In the genomic region with DNA sequence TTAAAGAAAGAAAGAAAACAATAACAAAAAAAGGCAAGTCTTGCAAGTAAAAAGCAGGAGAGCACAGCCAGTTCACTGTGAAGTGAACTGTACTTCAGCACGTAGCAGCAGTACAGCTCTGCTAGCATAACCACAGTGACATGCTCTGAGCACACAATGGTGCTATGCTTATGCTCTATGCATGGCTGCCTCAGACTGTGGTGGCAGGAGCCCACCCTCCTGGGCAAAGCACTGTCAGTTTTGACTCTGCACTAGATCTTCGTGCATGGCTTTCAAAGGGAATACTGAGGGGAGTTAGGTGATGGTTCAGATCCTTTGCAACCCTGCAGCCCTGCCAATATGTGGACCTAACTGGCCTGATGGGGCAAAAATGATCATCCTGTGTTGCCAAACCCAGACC, we compare ENCODE assay signal across 7 mouse cellular contexts. TPM values are rescaled to one million over a fixed set of nuclear protein-coding genes. Genes with fewer than 3 reads are reported as not detected.
A peak's percentile ranks its signal among the peaks of the same experiment; 100 is the strongest.
DNase-seq lines count a peak whose midpoint lies in the region; ATAC-seq and TF ChIP-seq lines count a peak whose summit lies in the region.
"Not testable (repeated sequence)": the region's sequence is repeated elsewhere in the genome, so short reads cannot be mapped to it uniquely, and the experiment has no call there.

No protein-coding gene starts in this region.

- H3K4me1 ChIP-seq in embryonic facial prominence, embryonic 11.5 days (ENCODE audit: control insufficient read depth, insufficient read depth, low read length); forebrain, embryonic 11.5 days (replicated peaks; ENCODE audit: control insufficient read depth, insufficient read depth, low read length); heart, postnatal 0 days (ENCODE audit: control insufficient read depth, insufficient read depth); hindbrain, embryonic 15.5 days (replicated peaks); midbrain, embryonic 11.5 days (ENCODE audit: control insufficient read depth, insufficient read depth, low read length); neural tube, embryonic 11.5 days (ENCODE audit: control insufficient read depth, insufficient read depth, low read length); stomach, embryonic 14.5 days (ENCODE audit: control insufficient read depth, insufficient read depth, low read length): not testable (repeated sequence)

- 0 out of 2 replicates have a peak, but pooled peaks have one; percentile 70 for ATAC-seq in embryonic facial prominence, embryonic 11.5 days (replicated peaks; ENCODE audit: insufficient number of reproducible peaks, low FRiP score, low TSS enrichment, low read depth)
- peak; percentile 51; the same call in 1 of the 2 replicates for ATAC-seq in forebrain, embryonic 11.5 days (replicated peaks; ENCODE audit: low FRiP score)
- peak; percentile 36; the same call in 1 of the 2 replicates for ATAC-seq in heart, postnatal 0 days (ENCODE audit: insufficient read depth, low read depth)
- 0 out of 2 replicates have a peak, but pooled peaks have one; percentile 69 for ATAC-seq in hindbrain, embryonic 15.5 days (ENCODE audit: low FRiP score, low read depth)
- peak; percentile 73; the same call in 1 of the 2 replicates for ATAC-seq in midbrain, embryonic 11.5 days (ENCODE audit: low FRiP score)
- ATAC-seq in neural tube, embryonic 11.5 days (ENCODE audit: insufficient read depth, low FRiP score, low TSS enrichment) = peak; percentile 61; the same call in 1 of the 2 replicates
- peak; percentile 61; the same call in 1 of the 2 replicates for ATAC-seq in stomach, embryonic 14.5 days (ENCODE audit: insufficient number of reproducible peaks, insufficient read depth, low FRiP score, low read depth)

- not testable (repeated sequence) for TF ChIP-seq EP300 in heart, postnatal 0 days (IDR thresholded peaks at IDR 0.05; ENCODE audit: low read depth)

- not testable (repeated sequence) for H3K4me3 ChIP-seq in embryonic facial prominence, embryonic 11.5 days (ENCODE audit: low read depth, low read length); forebrain, embryonic 11.5 days (ENCODE audit: low read depth, low read length); heart, postnatal 0 days (ENCODE audit: low read depth, low read length); hindbrain, embryonic 15.5 days; midbrain, embryonic 11.5 days (ENCODE audit: low read depth, low read length); neural tube, embryonic 11.5 days (ENCODE audit: low read depth, low read length); stomach, embryonic 14.5 days (ENCODE audit: low read depth, low read length)

- H3K9me3 ChIP-seq in embryonic facial prominence, embryonic 11.5 days (replicated peaks; ENCODE audit: control insufficient read depth, low read length); forebrain, embryonic 11.5 days (ENCODE audit: control insufficient read depth, low read length); heart, postnatal 0 days (replicated peaks; ENCODE audit: control insufficient read depth, low read length); hindbrain, embryonic 15.5 days; midbrain, embryonic 11.5 days (ENCODE audit: control insufficient read depth, low read length); neural tube, embryonic 11.5 days (ENCODE audit: control insufficient read depth, low read length); stomach, embryonic 14.5 days (ENCODE audit: control insufficient read depth, low read depth, low read length): not testable (repeated sequence)

- not testable (repeated sequence) for DNase-seq in embryonic facial prominence, embryonic 11.5 days (ENCODE audit: low spot score); forebrain, embryonic 11.5 days (ENCODE audit: low spot score); heart, postnatal 0 days (ENCODE audit: low spot score); midbrain, embryonic 11.5 days (ENCODE audit: low spot score, missing footprints); neural tube, embryonic 11.5 days (ENCODE audit: low spot score)

- H3K9ac ChIP-seq in embryonic facial prominence, embryonic 11.5 days (replicated peaks; ENCODE audit: low read length); forebrain, embryonic 11.5 days (ENCODE audit: low read length); heart, postnatal 0 days (replicated peaks; ENCODE audit: low read depth, low read length); hindbrain, embryonic 15.5 days; midbrain, embryonic 11.5 days (ENCODE audit: low read length); neural tube, embryonic 11.5 days (ENCODE audit: low read length); stomach, embryonic 14.5 days (replicated peaks; ENCODE audit: low read depth, low read length): not testable (repeated sequence)

- not testable (repeated sequence) for TF ChIP-seq CTCF in heart, postnatal 0 days (IDR thresholded peaks at IDR 0.05; ENCODE audit: low read depth)

- H3K36me3 ChIP-seq in embryonic facial prominence, embryonic 11.5 days (replicated peaks; ENCODE audit: control insufficient read depth, insufficient read depth, low read depth, low read length); forebrain, embryonic 11.5 days (ENCODE audit: control insufficient read depth, insufficient read depth, low read length); heart, postnatal 0 days (replicated peaks; ENCODE audit: control insufficient read depth, insufficient read depth, low read length); hindbrain, embryonic 15.5 days; midbrain, embryonic 11.5 days (ENCODE audit: control insufficient read depth, insufficient read depth, low read length); neural tube, embryonic 11.5 days (ENCODE audit: control insufficient read depth, insufficient read depth, low read length); stomach, embryonic 14.5 days (ENCODE audit: control insufficient read depth, insufficient read depth, low read length): not testable (repeated sequence)

- not testable (repeated sequence) for H3K27ac ChIP-seq in embryonic facial prominence, embryonic 11.5 days (replicated peaks; ENCODE audit: low read depth, low read length); forebrain, embryonic 11.5 days (ENCODE audit: low read depth, low read length); heart, postnatal 0 days (ENCODE audit: low read depth); hindbrain, embryonic 15.5 days (replicated peaks); midbrain, embryonic 11.5 days (ENCODE audit: low read depth, low read length); neural tube, embryonic 11.5 days (ENCODE audit: low read depth, low read length); stomach, embryonic 14.5 days (ENCODE audit: low read length)

- not testable (repeated sequence) for H3K27me3 ChIP-seq in embryonic facial prominence, embryonic 11.5 days (ENCODE audit: control insufficient read depth, insufficient read depth, low read length); forebrain, embryonic 11.5 days (ENCODE audit: control insufficient read depth, insufficient read depth, low read length); heart, postnatal 0 days (ENCODE audit: control insufficient read depth, insufficient read depth, low read length); hindbrain, embryonic 15.5 days; midbrain, embryonic 11.5 days (ENCODE audit: control insufficient read depth, insufficient read depth, low read length); neural tube, embryonic 11.5 days (ENCODE audit: control insufficient read depth, insufficient read depth, low read length); stomach, embryonic 14.5 days (ENCODE audit: control insufficient read depth, insufficient read depth, low read length)

- 81% methylated on average over 2 of the region's 2 CpGs for WGBS in embryonic facial prominence, embryonic 11.5 days
- 78% methylated on average over 2 of the region's 2 CpGs for WGBS in forebrain, embryonic 11.5 days
- 70% methylated on average over 2 of the region's 2 CpGs for WGBS in heart, postnatal 0 days
- 77% methylated on average over 2 of the region's 2 CpGs for WGBS in hindbrain, embryonic 15.5 days
- 78% methylated on average over 2 of the region's 2 CpGs for WGBS in midbrain, embryonic 11.5 days
- 85% methylated on average over 2 of the region's 2 CpGs for WGBS in neural tube, embryonic 11.5 days
- WGBS in stomach, embryonic 14.5 days = 82% methylated on average over 2 of the region's 2 CpGs

- not testable (repeated sequence) for H3K4me2 ChIP-seq in embryonic facial prominence, embryonic 11.5 days (ENCODE audit: low read depth, low read length); forebrain, embryonic 11.5 days (ENCODE audit: low read depth, low read length, severe bottlenecking); heart, postnatal 0 days (ENCODE audit: low read depth, low read length); hindbrain, embryonic 15.5 days; midbrain, embryonic 11.5 days; neural tube, embryonic 11.5 days (ENCODE audit: low read depth); stomach, embryonic 14.5 days (replicated peaks; ENCODE audit: low read depth, low read length)

RNA-seq across cellular contexts. Expression of a gene that starts 24.5 kb away (rescaled TPM):
- 8.1 and 8.9 TPM in 2 replicates for polyA plus RNA-seq in embryonic facial prominence, embryonic 11.5 days (2014; fragmentation: Nextera tagmentation; extraction: Ambion mirVana)
- 5.8 and 6.2 TPM in 2 replicates for polyA plus RNA-seq in forebrain, embryonic 11.5 days (2014; fragmentation: Nextera tagmentation; extraction: Ambion mirVana)
- total RNA-seq in heart, postnatal 0 days (2014; rRNA removed; ENCODE audit: low replicate concordance) = 0.85 and 6.6 TPM in 2 replicates
- polyA plus RNA-seq in heart, postnatal 0 days (2015; fragmentation: Nextera tagmentation; extraction: Ambion mirVana) = 3.6 and 3.9 TPM in 2 replicates
- 6.6 and 8.3 TPM in 2 replicates for polyA plus RNA-seq in hindbrain, embryonic 15.5 days (2015; fragmentation: Nextera tagmentation; extraction: Ambion mirVana)
- 7.4 and 9.1 TPM in 2 replicates for polyA plus RNA-seq in midbrain, embryonic 11.5 days (2014; fragmentation: Nextera tagmentation; extraction: Ambion mirVana)
- 6.6 and 6.7 TPM in 2 replicates for polyA plus RNA-seq in neural tube, embryonic 11.5 days (2014; fragmentation: Nextera tagmentation; extraction: Ambion mirVana)
- 7.1 and 7.3 TPM in 2 replicates for polyA plus RNA-seq in stomach, embryonic 14.5 days (2014; fragmentation: Nextera tagmentation; extraction: Ambion mirVana)

RNA-seq across cellular contexts. Expression of a gene that starts 51.0 kb away (rescaled TPM):
- 6.5 and 7.2 TPM in 2 replicates for polyA plus RNA-seq in embryonic facial prominence, embryonic 11.5 days (2014; fragmentation: Nextera tagmentation; extraction: Ambion mirVana)
- 9.5 and 9.7 TPM in 2 replicates for polyA plus RNA-seq in forebrain, embryonic 11.5 days (2014; fragmentation: Nextera tagmentation; extraction: Ambion mirVana)
- total RNA-seq in heart, postnatal 0 days (2014; rRNA removed; ENCODE audit: low replicate concordance) = 0.11 and 0.23 TPM in 2 replicates
- 1.8 TPM in 2 replicates for polyA plus RNA-seq in heart, postnatal 0 days (2015; fragmentation: Nextera tagmentation; extraction: Ambion mirVana)
- 14.2 and 16.7 TPM in 2 replicates for polyA plus RNA-seq in hindbrain, embryonic 15.5 days (2015; fragmentation: Nextera tagmentation; extraction: Ambion mirVana)
- polyA plus RNA-seq in midbrain, embryonic 11.5 days (2014; fragmentation: Nextera tagmentation; extraction: Ambion mirVana) = 7.2 and 9.2 TPM in 2 replicates
- polyA plus RNA-seq in neural tube, embryonic 11.5 days (2014; fragmentation: Nextera tagmentation; extraction: Ambion mirVana) = 7.2 and 8.1 TPM in 2 replicates
- polyA plus RNA-seq in stomach, embryonic 14.5 days (2014; fragmentation: Nextera tagmentation; extraction: Ambion mirVana) = 7.3 and 7.4 TPM in 2 replicates

RNA-seq across cellular contexts. Expression of a gene that starts 51.1 kb away (rescaled TPM):
- 33.1 and 34.5 TPM in 2 replicates for polyA plus RNA-seq in embryonic facial prominence, embryonic 11.5 days (2014; fragmentation: Nextera tagmentation; extraction: Ambion mirVana)
- 39.6 and 40.5 TPM in 2 replicates for polyA plus RNA-seq in forebrain, embryonic 11.5 days (2014; fragmentation: Nextera tagmentation; extraction: Ambion mirVana)
- 18.3 and 18.9 TPM in 2 replicates for total RNA-seq in heart, postnatal 0 days (2014; rRNA removed; ENCODE audit: low replicate concordance)
- polyA plus RNA-seq in heart, postnatal 0 days (2015; fragmentation: Nextera tagmentation; extraction: Ambion mirVana) = 20.2 and 21.9 TPM in 2 replicates
- polyA plus RNA-seq in hindbrain, embryonic 15.5 days (2015; fragmentation: Nextera tagmentation; extraction: Ambion mirVana) = 31.5 and 32.9 TPM in 2 replicates
- 39.7 and 44.2 TPM in 2 replicates for polyA plus RNA-seq in midbrain, embryonic 11.5 days (2014; fragmentation: Nextera tagmentation; extraction: Ambion mirVana)
- 35.5 and 36.4 TPM in 2 replicates for polyA plus RNA-seq in neural tube, embryonic 11.5 days (2014; fragmentation: Nextera tagmentation; extraction: Ambion mirVana)
- polyA plus RNA-seq in stomach, embryonic 14.5 days (2014; fragmentation: Nextera tagmentation; extraction: Ambion mirVana) = 27.5 and 29.9 TPM in 2 replicates
